ENCODE assay signal across 10 mouse cellular contexts in genomic region chr4:142053661-142054448, GRCm38 (mm10). TPM values are rescaled to one million over a fixed set of nuclear protein-coding genes. Genes with fewer than 3 reads are reported as not detected.
DNase-seq lines count a peak whose midpoint lies in the region; TF ChIP-seq lines count a peak whose summit lies in the region.
"Had no signal": no experiment of that assay in that cellular context is flagged by ENCODE, and none has a peak within 500 bp of the region (broad histone marks: within the 10 kb centered on the region; RNA-seq: fewer than 3 reads in every experiment).

No protein-coding gene starts in this region.

- TF ChIP-seq POLR2A in small intestine, adult 2 months (IDR thresholded peaks at IDR 0.05; ENCODE audit: low read depth, low read length): no peak

- peak; percentile 36 for DNase-seq in cerebellum, adult 11-12 months
- no peak for DNase-seq in cerebellum, postnatal 36 days
- DNase-seq in layer of hippocampus, adult 2 months (ENCODE audit: low spot score in 2 of 2): no peak
- no peak for DNase-seq in layer of hippocampus, adult 18-20 months (ENCODE audit: low spot score in 2 of 2)
- DNase-seq in heart, postnatal 25 days (ENCODE audit: low spot score): peak; percentile 24
- no peak for DNase-seq in right cerebral cortex, postnatal 14 days
- no peak for DNase-seq in adrenal gland, postnatal 4 days (ENCODE audit: low spot score in 2 of 2)

- H3K36me3 ChIP-seq in small intestine, adult 2 months (ENCODE audit: control insufficient read depth, insufficient read depth, low read length): no peaks in the 10 kb centered on the region
- H3K36me3 ChIP-seq: embryonic facial prominence, embryonic 13.5 days had no signal

- H3K27me3 ChIP-seq in small intestine, adult 2 months (ENCODE audit: control insufficient read depth, insufficient read depth, low read length): no peaks in the 10 kb centered on the region
- H3K27me3 ChIP-seq: embryonic facial prominence, embryonic 13.5 days; Patski had no signal

- WGBS in small intestine, adult 2 months: 32% methylated on average over 9 of the region's 9 CpGs

- peak overlapping the region; percentile 55; the same call in 1 of the 2 replicates for H3K27ac ChIP-seq in layer of hippocampus, adult 2 months
- H3K27ac ChIP-seq in small intestine, adult 2 months (ENCODE audit: insufficient read depth, low read depth, low read length): peak overlapping the region; percentile 95

- no peak for TF ChIP-seq CTCF in layer of hippocampus, adult 2 months (conservative IDR thresholded peaks at IDR 0.05)
- no peak for TF ChIP-seq CTCF in small intestine, adult 2 months (IDR thresholded peaks at IDR 0.05; ENCODE audit: extremely low read depth, insufficient read length, insufficient replicate concordance, low read depth, low read length)

- no peak overlapping the region for H3K4me3 ChIP-seq in layer of hippocampus, adult 2 months
- no peak overlapping the region for H3K4me3 ChIP-seq in small intestine, adult 2 months (ENCODE audit: low read depth, low read length)
- H3K4me3 ChIP-seq: embryonic facial prominence, embryonic 13.5 days had no signal

- peaks cover 45% of the 10 kb centered on the region for H3K4me1 ChIP-seq in small intestine, adult 2 months (ENCODE audit: control insufficient read depth, insufficient read depth, insufficient read length, low read length)

- intact Hi-C loops in heart, postnatal 25 days (cut with DNase I): no loop called here

RNA-seq across cellular contexts. Expression of gene Tmem51, which starts 30.2 kb away (rescaled TPM):
- 1 to 10 TPM; 3.9 to 4.5 TPM for total RNA-seq in layer of hippocampus, adult 2 months (2021)
- 1 to 10 TPM; 3.5 to 4.5 TPM for total RNA-seq in layer of hippocampus, adult 18-20 months (2021)
- 1 to 10 TPM; 7.3 to 8.6 TPM for total RNA-seq in heart, postnatal 25 days (2021)
- polyA plus RNA-seq in small intestine, adult 2 months (2012; rRNA removed): 21.0 and 30.5 TPM in 2 replicates
- total RNA-seq in adrenal gland, postnatal 4 days (2021): 10 to 100 TPM in 1 of 2 experiments, 1 to 10 TPM in 1; 7.8 to 11.3 TPM

RNA-seq across cellular contexts. Expression of gene Fhad1, which starts 39.0 kb away (rescaled TPM):
- 10 to 100 TPM in 1 of 2 experiments, 1 to 10 TPM in 1; 8.8 to 13.0 TPM for total RNA-seq in layer of hippocampus, adult 2 months (2021)
- 10 to 100 TPM; 12.8 to 13.1 TPM for total RNA-seq in layer of hippocampus, adult 18-20 months (2021)
- total RNA-seq in heart, postnatal 25 days (2021): under 1 TPM; 0.05 to 0.31 TPM
- polyA plus RNA-seq in small intestine, adult 2 months (2012; rRNA removed): 0.03 and 0.05 TPM in 2 replicates
- total RNA-seq in adrenal gland, postnatal 4 days (2021): 1 to 10 TPM; 1.4 to 2.0 TPM

Comparison
In these comparisons a context has a peak if more than half of its experiments do, and no peak if none do; other contexts are left out.
1. DNase-seq: peak in cerebellum, adult 11-12 months (single experiment) and heart, postnatal 25 days (single experiment); none in cerebellum, postnatal 36 days (0 of 2), layer of hippocampus, adult 2 months (0 of 2), layer of hippocampus, adult 18-20 months (0 of 2), right cerebral cortex, postnatal 14 days (single experiment) and adrenal gland, postnatal 4 days (0 of 2).